Mouse (Mus musculus): Measurements from ENCODE around the gene Gtf2ird2. TPM values are rescaled to one million over a fixed set of nuclear protein-coding genes. Genes with fewer than 3 reads are reported as not detected.

The Gtf2ird2 gene
- polyA plus RNA-seq, 2 experiments from 2014 or later: 6.4 to 6.7 TPM

- no peak for ATAC-seq
Observed at GRCm38 (mm10) chr5:134271421-134271820, 87.6 kb downstream of the Gtf2ird2 start.

GRCm38 (mm10) chr5:134272761-134273160 is 88.9 kb downstream of the Gtf2ird2 start:
- ATAC-seq: no peak

DNA sequence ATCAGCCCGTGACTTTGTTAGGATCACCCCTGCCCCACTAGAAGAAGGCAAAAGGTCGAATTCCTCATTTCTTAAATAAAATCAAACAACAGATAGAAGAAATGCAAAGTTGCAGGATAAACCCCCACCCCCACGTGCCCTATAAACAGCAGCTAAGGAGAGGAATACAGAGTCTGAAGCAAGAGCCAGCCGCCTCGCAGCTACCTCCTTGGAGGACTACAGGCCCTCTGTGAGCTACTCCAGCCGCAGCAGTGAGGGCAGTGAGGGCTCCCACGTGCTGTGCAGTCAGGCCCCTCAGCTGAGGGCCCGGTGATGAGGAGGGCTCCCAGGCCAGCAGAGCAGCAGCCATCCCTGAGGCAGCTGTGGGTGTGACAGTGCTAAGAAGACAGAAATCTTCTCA is 89.9 kb downstream of the Gtf2ird2 start:
- ATAC-seq: no peak

Other genes starting within 250 kb of the Gtf2ird2 start
- gene Castor2, start 84.3 kb upstream of the Gtf2ird2 start, polyA plus RNA-seq (2017; shearing (Covaris generic)): 1 to 10 TPM; 5.5 to 6.9 TPM
- gene Rcc1l, start 7.2 kb upstream of the Gtf2ird2 start, polyA plus RNA-seq (2017; shearing (Covaris generic)): 1 to 10 TPM; 1.7 to 2.6 TPM
- gene Ncf1, start 45.6 kb downstream of the Gtf2ird2 start, polyA plus RNA-seq (2017; shearing (Covaris generic)): 10 to 100 TPM in 1 of 2 experiments, 1 to 10 TPM in 1; 8.8 to 15.8 TPM
- 100 to 1,000 TPM in 1 of 2 experiments, 10 to 100 TPM in 1; 96.3 to 125 TPM for gene Gtf2i, start 130.7 kb downstream of the Gtf2ird2 start, polyA plus RNA-seq (2017; shearing (Covaris generic))

All from CD4-positive, CD25-positive, alpha-beta regulatory T cell, adult 4 months (primary cell).